Mouse (Mus musculus): ENCODE results near the gene Mmp15. TPM values are rescaled to one million over a fixed set of nuclear protein-coding genes. Genes with fewer than 3 reads are reported as not detected.

Mmp15 gene
- total RNA-seq (2023) = 3.3 TPM

DNA sequence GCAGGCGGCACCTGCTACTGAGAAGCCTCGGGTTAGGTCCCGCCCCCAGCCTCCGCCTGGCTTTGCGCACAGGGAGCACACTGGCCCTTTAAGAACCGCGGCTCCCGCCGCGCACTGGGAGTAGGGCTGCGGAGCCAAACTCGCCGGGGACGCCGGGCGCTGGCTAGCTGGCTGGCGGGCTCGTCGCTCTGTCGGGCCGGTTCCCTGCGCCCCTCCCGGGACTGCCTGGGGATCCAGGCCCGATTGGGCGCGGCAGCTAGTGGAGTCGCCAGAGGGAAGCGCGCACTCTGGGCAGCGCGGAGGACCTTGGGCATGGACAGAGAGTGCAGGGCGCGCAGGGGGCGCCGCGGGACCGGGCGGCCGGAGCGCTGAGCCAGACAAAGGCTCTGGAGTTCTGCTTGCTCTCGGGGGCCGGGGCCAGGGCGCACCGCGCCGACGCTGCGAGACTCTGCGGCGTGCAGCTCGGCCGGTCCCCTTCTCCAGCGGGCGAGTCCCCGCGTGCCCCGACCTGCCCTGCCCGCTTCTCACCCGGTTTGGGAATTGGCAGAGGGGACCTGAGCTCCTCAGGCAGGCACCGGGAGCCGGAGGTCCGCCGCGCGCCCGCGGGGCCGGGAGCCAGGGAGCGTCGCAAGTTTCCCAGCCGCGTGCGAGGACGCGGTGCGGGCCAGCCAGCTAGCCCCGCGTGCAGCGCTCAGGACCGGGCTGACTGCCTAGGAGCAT is at the start of gene Mmp15:
Mmp15 (plus strand) TSS at position 118 of the 720 bp plus-strand sequence.

DNA sequence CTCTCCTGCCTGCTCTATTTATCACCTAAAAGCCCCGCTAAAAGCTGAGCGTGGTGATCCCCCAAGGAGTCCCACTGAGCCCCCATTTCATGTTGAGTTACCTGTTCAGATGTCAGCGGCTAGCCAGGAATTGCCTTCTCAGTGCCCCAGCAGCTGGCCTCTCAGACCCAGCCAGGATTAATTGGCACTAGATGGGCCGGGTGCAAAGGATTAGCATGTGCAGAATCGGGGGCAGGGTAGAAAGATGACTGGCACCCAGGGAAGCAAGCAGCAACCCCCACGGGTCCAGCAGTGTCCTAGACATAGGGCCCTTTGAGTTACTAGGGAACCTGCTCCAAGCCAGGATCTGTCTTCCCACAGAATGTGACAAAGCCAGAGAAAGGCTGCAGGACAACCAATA is 45.6 kb upstream of the Mmp15 start, which contains the start of gene Cngb1:
Cngb1 (minus strand) TSS at position 155 of the 400 bp plus-strand sequence.

DNA sequence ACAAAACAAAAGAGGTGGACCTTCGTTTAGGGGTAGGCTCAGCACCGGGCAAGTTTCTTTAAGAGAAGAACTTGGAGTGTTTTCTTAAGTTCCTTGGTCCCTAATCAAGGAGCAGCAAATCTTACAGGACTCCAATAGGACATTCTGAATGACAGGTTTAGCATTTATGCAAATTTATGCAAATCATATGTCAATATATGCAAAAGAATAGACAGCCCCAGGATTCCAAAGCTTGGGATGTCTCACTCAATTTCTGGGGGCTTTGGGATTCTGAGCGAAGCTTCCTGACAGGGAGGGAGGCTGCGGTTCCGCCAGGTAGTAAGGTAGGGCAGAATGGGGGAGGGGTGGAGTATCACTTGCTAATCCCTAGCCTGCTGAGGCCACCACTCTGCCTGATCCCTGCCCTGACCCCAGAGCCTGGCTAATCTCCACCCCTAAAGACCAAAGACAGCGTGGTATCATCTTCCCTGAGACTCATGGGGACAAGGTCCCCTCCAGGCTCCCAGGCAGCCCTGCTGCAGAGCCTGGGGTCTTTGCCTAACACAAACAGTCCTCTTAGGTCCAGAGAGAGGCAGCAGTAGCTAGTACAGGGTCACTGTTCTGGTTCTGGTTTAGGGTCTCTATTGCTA is 41.6 kb upstream of the Mmp15 start, which contains the start of gene Tepp:
Tepp (plus strand) TSS at position 225 of the 629 bp plus-strand sequence.

DNA sequence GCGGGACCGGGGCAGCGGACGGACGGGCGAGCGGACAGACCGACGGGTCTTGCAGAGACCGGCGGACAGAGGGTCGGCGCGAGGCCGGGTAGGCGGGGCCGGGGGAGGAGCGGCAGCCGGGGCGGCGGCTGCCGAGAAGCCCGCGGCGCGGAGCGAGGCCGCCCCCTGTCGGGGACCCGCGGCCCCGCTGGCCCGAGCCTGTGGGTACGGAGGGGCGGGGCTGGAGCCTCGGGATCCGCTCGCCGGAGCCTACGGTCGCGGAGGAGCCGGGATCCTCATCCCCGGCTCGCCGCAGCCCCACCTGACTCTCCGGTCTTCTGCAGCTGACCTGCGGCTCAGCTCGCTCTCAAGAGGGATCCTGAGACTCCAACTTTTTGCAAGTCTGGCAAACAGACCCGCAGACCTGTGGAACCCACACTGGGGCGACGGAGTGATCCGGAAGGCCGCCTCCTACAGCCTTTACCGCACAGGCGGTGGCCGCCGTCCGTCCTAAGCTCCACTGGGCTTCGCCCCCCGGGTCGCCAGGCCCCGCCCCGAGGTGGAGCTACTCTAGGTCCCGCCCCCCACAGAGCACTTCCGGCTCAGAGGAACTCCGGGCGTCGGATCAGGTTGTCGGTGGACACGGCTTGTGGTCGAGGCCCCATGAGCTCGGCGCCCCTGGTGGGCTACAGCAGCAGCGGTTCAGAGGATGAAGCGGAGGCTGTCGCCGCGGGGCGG is 20.2 kb upstream of the Mmp15 start, which contains the start of the genes Zfp319 and Usb1:
Zfp319 (minus strand) TSS at position 231 of the 717 bp plus-strand sequence.
Usb1 (plus strand) TSS at position 565 of the 717 bp plus-strand sequence.

Other genes starting within 250 kb of the Mmp15 start
- gene Kifc3, start 149.5 kb upstream of the Mmp15 start, total RNA-seq (2023) = 4.4 TPM
- gene Cngb1, start 45.7 kb upstream of the Mmp15 start, total RNA-seq (2023) = not detected
- gene Tepp, start 41.7 kb upstream of the Mmp15 start, total RNA-seq (2023) = not detected
- gene Zfp319, start 20.3 kb upstream of the Mmp15 start, total RNA-seq (2023) = 18.7 TPM
- 25.6 TPM for gene Usb1, start 20.0 kb upstream of the Mmp15 start, total RNA-seq (2023)
- 66.6 TPM for gene Cfap20, start 82.6 kb downstream of the Mmp15 start, total RNA-seq (2023)
- gene Csnk2a2, start 137.8 kb downstream of the Mmp15 start, total RNA-seq (2023) = 67.1 TPM
- not detected for gene Ccdc113, start 181.8 kb downstream of the Mmp15 start, total RNA-seq (2023)
- gene Prss54, start 224.1 kb downstream of the Mmp15 start, total RNA-seq (2023) = not detected

Measured in CD4-positive naive resting alpha-beta T cell, adult 57 days (primary cell).